Mouse (Mus musculus): ENCODE data around the gene Stk38.
"Not testable (repeated sequence)": the region's sequence is repeated elsewhere in the genome, so short reads cannot be mapped to it uniquely, and the experiment has no call there.

Stk38 gene

DNA sequence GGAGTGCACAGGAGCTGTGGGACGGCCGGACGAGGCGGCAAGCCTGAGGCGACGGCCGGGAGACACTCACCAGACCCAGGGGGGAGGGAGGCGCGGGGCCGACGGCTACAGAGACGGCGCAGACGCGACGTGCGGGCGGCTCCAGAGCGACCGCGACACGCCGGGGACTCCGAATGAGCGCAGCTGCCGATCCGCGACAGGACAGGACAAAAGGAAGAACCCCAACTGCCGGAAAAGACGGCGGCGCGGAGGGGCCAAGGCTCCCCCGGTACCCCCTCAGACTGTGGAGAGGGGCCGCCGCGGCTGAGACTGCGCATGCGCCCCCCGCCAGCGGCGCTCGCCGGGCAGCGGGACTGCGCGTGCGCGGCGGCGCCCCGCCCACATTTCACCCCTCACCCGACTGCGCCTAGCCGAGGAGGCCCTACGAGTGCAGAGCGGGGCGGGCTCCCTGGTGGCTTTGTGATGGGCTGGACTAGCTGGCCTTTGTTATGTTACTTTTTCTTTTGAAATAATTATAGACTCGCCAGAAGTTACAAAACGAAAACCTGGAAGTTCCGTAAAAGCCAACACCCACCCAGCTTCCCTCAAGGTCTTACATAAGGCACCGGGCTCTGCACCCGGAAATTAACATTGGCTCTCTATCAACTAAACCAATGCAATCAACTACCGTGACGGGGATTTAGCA lies at the start of gene Stk38:
Gene Stk38, minus strand, starts transcription at position 355 of the 685 bp plus-strand sequence.
- DNase-seq (ENCODE audit: low spot score in 2 of 2), result peak; percentile 92 to 98

- no peak for DNase-seq (ENCODE audit: low spot score in 2 of 2)
Observed at GRCm38 (mm10) chr17:29057361-29057890, 49.6 kb upstream of the Stk38 start.

- DNase-seq (ENCODE audit: low spot score in 2 of 2), result no peak
Observed at GRCm38 (mm10) chr17:29056699-29057151, 48.9 kb upstream of the Stk38 start.

DNA sequence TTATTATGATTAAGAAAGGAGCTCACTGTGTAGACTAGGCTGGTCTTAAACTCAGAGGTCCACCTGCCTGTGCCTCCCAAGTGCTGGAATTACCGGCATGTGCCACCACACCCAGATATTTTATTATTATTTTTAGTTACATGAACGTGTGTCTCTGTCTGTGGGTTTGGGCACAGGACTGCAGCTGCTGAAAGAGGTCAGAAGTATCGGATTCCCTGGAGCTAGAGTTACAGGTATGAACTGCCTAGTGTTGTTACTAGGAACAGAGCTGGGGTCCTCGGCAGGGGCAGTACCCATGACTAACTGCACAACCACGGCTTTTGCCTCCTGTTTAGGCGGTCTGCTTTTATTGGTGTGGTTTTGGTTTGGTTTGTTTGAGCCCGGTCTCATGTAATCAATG lies 48.4 kb upstream of the Stk38 start:
- no peak for DNase-seq (ENCODE audit: low spot score in 2 of 2)

DNA sequence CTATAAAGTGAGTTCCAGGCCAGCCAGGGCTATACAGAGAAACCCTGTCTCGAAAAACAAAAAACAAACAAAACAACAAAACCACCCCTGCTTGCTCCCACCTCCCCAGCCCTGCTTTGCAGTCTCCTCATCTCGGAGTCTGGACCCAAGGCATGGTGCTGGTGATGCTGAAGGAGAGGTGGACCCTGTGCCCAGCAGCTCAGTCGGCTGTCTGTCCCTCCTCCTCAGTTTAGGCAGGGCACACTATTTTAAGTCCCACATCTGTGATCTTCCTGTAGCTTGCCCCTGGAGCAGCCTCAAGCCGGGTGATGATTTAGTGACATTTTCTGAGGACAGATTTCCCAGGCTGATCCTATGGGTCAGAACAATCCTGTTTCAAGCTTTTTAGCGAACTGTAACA lies 47.8 kb upstream of the Stk38 start:
- no peak for DNase-seq (ENCODE audit: low spot score in 2 of 2)

- DNase-seq (ENCODE audit: low spot score in 2 of 2), result no peak
Observed at GRCm38 (mm10) chr17:29054429-29054828, 46.6 kb upstream of the Stk38 start.

DNA sequence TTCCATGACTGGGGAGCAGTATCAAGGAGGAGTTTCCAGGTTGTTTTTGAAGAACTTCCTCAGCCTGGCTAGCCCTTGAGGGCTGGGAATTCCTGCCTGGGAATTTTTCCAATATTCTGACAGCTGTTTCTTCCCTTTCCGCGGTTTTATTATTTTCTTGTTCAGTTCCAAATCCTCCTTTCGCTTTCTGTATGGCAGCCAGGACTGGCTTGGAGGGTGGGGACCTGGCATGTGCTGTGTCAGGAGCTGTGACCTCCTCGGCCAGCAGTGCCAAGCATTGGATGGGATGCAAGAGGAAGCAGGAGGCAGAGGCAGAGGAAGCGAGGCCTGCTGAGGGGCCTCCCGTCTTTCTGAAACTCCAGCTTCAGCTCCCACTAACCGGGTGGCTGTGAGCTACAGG lies 46.0 kb upstream of the Stk38 start:
- DNase-seq (ENCODE audit: low spot score in 2 of 2), result no peak

DNA sequence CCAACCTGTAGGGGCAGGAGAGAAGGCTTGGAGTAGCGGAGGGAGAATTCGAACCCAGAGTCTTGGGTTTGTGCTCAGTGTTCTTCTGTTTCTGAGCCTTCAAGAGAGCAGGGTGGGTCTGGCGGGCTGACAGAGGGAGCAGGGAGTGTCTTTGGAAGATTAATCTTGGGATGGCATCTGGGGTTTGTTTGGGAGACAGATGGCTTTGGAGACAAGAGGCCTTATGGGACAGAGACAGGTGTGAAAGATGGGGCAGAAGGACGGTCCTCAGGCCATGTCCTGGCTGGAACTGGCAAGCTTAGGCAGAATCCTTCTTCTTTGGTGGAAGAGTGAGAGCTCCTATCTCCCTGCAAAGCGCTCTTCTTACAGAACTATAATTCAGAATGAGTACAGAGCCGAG lies 45.3 kb upstream of the Stk38 start:
- DNase-seq (ENCODE audit: low spot score in 2 of 2), result no peak

DNA sequence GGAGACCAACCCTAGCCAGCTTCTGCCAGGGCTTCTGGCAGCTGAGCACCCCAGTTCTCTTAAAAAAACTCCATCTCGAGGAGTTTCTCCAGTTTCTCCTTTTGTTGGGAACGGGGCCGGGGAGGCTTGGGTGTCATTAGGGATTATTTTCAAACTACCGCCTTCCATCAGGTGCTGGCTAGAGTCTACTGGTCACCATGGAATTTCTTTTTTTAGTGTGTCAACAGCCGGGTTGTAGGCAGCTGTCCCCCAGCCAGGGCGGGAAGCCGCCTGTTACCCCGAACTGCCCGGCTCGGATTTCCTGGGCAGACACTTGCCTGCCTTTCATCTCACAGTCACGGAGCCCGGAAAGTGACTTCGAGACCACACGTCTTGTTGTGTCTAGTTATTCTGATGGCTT lies 43.0 kb upstream of the Stk38 start:
- DNase-seq (ENCODE audit: low spot score in 2 of 2), result no peak

GRCm38 (mm10) chr17:29049923-29050322 lies 42.1 kb upstream of the Stk38 start:
- DNase-seq (ENCODE audit: low spot score in 2 of 2), result no peak

- DNase-seq (ENCODE audit: low spot score in 2 of 2), result no peak
Observed at GRCm38 (mm10) chr17:29049508-29049889, 41.7 kb upstream of the Stk38 start.

DNA sequence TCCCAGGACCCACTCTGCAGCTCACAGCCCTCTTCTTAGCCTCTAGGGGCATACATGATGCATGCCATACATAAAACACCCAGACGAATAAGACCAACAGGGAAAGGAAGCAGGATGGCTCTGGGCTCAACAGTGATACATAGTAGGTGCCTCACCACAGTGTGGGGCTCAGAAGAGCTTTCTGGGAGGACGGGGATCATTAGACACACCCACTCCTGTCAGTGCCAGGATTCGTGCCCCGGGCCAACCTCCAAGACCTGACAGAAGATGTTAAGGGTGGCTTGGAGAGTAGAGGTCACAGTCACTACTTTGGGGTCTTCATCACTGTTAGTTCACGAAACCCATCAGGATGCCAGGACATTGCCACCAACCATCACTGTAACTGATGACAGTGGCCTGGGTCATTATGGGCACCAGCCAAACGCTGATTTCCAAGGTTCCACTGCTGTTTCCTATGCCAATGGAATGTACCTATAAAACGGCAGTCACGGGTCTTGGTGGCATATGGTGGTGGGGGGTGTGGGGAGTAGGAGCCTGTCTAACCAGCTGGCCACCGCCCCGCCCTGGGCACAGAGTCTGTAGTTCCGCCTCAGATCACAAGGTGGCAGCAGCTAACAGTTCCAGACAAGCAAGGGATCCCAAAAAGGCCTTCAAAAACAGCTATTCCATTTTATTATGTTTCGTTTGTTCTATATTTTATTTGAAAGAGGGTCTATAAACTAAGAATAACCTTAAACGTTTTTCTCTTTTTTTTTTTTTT lies 41.1 kb upstream of the Stk38 start:
- peak; percentile 81 to 93 for DNase-seq (ENCODE audit: low spot score in 2 of 2)

- no peak for DNase-seq (ENCODE audit: low spot score in 2 of 2)
Observed at GRCm38 (mm10) chr17:29047697-29048514, 40.1 kb upstream of the Stk38 start.

DNA sequence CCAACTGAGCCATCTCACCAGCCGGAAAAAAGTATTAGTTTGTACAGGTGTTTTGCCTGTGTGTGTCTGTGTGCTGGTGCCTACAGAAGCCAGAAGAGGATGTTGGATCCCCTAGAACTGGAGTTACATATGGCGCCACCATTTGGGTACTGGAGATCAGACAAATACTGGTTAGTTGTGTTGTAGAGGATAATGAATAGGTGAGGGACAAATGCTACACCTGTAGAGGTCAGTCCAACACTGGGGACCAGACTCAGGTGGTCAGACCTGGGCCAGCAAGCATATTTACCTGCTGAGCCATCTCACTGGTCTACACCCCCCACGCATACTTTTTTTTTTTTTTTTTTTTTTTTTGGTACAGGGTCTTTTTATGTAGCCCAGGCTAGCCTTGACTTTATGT lies 39.1 kb upstream of the Stk38 start:
- DNase-seq (ENCODE audit: low spot score in 2 of 2), result no peak

- peak; percentile 55 to 73 for DNase-seq (ENCODE audit: low spot score in 2 of 2)
Observed at GRCm38 (mm10) chr17:29045741-29046530, 38.1 kb upstream of the Stk38 start.

GRCm38 (mm10) chr17:29044925-29045319 lies 37.1 kb upstream of the Stk38 start:
- no peak for DNase-seq (ENCODE audit: low spot score in 2 of 2)

DNA sequence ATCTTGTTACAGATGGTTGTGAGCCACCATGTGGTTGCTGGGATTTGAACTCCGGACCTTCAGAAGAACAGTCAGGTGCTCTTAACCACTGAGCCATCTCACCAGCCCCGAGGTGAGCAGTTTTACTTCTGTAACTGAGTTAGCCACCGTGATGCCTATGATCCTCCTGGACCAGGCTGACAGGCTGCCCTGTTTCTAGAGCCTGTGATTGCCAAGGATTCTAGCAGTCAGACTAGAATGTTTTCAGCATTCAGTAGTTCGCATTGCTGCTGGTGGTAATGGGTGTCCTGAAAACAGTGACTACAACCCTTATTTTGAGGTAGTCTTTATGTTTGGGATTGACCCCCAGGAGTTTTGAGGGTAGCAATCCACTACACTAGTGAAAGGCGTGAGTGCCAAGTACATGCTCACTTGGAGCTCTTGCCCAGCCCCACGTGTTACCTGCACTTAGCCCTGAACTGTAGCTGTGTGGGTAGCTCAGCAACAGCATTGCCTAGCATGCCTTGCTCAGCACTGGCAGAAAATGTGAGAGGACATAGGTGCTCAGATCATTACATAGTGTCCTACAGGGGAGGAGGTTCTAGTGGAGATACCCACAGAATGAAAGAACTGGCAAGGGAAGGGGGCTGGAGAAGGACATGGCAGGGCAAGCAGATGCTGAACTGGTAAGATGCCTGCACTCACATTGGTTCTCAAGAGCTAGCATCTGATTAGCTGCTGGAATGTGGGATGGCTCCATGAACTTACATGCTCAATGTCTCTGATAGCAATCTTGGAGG lies 36.5 kb upstream of the Stk38 start:
- DNase-seq (ENCODE audit: low spot score in 2 of 2), result no peak

- DNase-seq (ENCODE audit: low spot score in 2 of 2), result no peak
Observed at GRCm38 (mm10) chr17:29043583-29043982, 35.8 kb upstream of the Stk38 start.

GRCm38 (mm10) chr17:29042569-29042968 lies 34.8 kb upstream of the Stk38 start:
- no peak for DNase-seq (ENCODE audit: low spot score in 2 of 2)

DNA sequence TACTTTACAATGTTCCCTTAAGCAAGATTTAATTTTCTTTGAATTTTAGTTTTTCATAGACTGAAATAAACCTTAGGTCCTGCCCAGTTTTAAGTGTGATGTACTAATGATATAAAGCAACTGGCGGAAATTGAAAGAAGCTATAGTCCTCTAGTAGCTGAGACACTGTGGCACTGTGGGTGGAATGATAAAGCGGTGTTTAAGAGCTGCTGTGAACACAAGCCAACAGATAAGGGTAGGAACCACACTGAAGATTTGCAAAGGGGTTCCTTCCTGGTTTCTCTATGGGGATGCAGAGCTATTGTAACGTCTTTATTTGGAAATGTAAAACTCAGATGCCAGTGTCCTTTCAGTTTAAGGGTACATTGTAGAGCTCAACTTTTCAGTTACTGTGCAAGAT lies 33.8 kb upstream of the Stk38 start:
- DNase-seq (ENCODE audit: low spot score in 2 of 2), result not testable (repeated sequence)

DNA sequence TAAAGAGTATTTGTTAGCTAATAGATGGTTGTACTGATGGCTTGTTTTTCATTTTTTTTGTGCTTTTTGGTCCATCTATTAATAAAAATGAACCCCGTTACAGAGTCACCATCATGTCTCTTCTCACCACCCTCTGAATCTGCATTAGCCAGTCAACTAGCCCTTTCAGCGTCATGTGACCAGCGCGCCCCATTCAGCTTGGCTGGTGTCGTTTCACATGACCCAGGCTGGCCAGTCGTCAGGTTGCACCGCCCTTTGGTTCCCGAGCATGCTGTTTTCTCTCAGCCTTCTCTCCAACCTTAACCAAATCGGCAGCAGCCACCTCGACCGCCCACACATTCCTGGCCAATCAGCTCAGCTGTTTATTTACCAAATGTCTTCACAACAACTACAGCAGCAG lies 31.6 kb upstream of the Stk38 start:
- DNase-seq (ENCODE audit: low spot score in 2 of 2), result no peak
